Mouse (Mus musculus): ENCODE data around the gene Nfx1. TPM values are rescaled to one million over a fixed set of nuclear protein-coding genes. Genes with fewer than 3 reads are reported as not detected.
"Not testable (repeated sequence)": the region's sequence is repeated elsewhere in the genome, so short reads cannot be mapped to it uniquely, and the experiment has no call there.

The Nfx1 gene
- polyA plus RNA-seq (2015; fragmentation: Nextera tagmentation; extraction: Ambion mirVana): 71.8 and 74.7 TPM in 2 replicates

- WGBS: under 1% methylated on average over 85 of the region's 85 CpGs
Observed at GRCm38 (mm10) chr4:40970842-40971701, at the start of gene Nfx1. TSS of gene Nfx1 (plus strand) at chr4:40970906.

GRCm38 (mm10) chr4:40921288-40921687 lies 49.4 kb upstream of the Nfx1 start:
- Histone ChIP-seq H3K27ac (no peak overlapping the region), H3K27me3 (replicated peaks) (no peaks in the 10 kb centered on the region), H3K9me3 (no peaks in the 10 kb centered on the region), H3K9ac (no peak overlapping the region), H3K36me3 (no peaks in the 10 kb centered on the region), H3K4me1 (replicated peaks) (no peaks in the 10 kb centered on the region; the same call in 1 of the 2 replicates), H3K4me2 (replicated peaks) (no peak overlapping the region), H3K4me3 (replicated peaks) (no peak overlapping the region)
- ATAC-seq: no peak
- WGBS: 71% methylated on average over 3 of the region's 3 CpGs

More at GRCm38 (mm10) chr4:40970842-40971701, at the start of gene Nfx1:
- Histone ChIP-seq H3K9ac (peak within 1 kb of the TSS; percentile 88), H3K27me3 (replicated peaks) (no peaks in the 10 kb centered on the region), H3K27ac (peak within 1 kb of the TSS; percentile 91), H3K4me2 (replicated peaks) (peak within 1 kb of the TSS; percentile 61), H3K4me1 (replicated peaks) (peaks cover 5% of the 10 kb centered on the region), H3K4me3 (replicated peaks) (peak within 1 kb of the TSS; percentile 77), H3K36me3 (peaks cover 8% of the 10 kb centered on the region), H3K9me3 (no peaks in the 10 kb centered on the region)
- peak; percentile 97 for ATAC-seq

- ATAC-seq: no peak
- Histone ChIP-seq H3K4me2 (replicated peaks) (no peak overlapping the region), H3K4me3 (replicated peaks) (no peak overlapping the region), H3K27ac (no peak overlapping the region), H3K27me3 (replicated peaks) (no peaks in the 10 kb centered on the region), H3K9ac (no peak overlapping the region), H3K9me3 (no peaks in the 10 kb centered on the region), H3K36me3 (no peaks in the 10 kb centered on the region), H3K4me1 (replicated peaks) (no peaks in the 10 kb centered on the region; the same call in 1 of the 2 replicates)
- 73% methylated on average over 6 of the region's 6 CpGs for WGBS
Observed at GRCm38 (mm10) chr4:40923087-40923651, 47.5 kb upstream of the Nfx1 start.

- no peak overlapping the region for H3K4me3 ChIP-seq (replicated peaks)
- H3K27me3 ChIP-seq (replicated peaks): no peaks in the 10 kb centered on the region
- no peaks in the 10 kb centered on the region for H3K4me1 ChIP-seq (replicated peaks)
- H3K9ac ChIP-seq: no peak overlapping the region
- 60% methylated on average over 3 of the region's 3 CpGs for WGBS
- no peak for ATAC-seq
- H3K27ac ChIP-seq: no peak overlapping the region
- H3K4me2 ChIP-seq (replicated peaks): no peak overlapping the region
- no peaks in the 10 kb centered on the region for H3K36me3 ChIP-seq
- no peaks in the 10 kb centered on the region for H3K9me3 ChIP-seq
Observed at GRCm38 (mm10) chr4:40925568-40925967, 45.1 kb upstream of the Nfx1 start.

GRCm38 (mm10) chr4:40929046-40929445 lies 41.7 kb upstream of the Nfx1 start:
- Histone ChIP-seq H3K27me3 (replicated peaks) (no peaks in the 10 kb centered on the region), H3K36me3 (0 out of 2 replicates have a peak, but pooled peaks cover 8% of the 10 kb centered on the region), H3K4me3 (replicated peaks) (no peak overlapping the region), H3K27ac (no peak overlapping the region), H3K9me3 (no peaks in the 10 kb centered on the region), H3K9ac (no peak overlapping the region), H3K4me1 (replicated peaks) (no peaks in the 10 kb centered on the region), H3K4me2 (replicated peaks) (no peak overlapping the region)
- WGBS: 89% methylated on average over 7 of the region's 7 CpGs
- ATAC-seq: no peak

- Histone ChIP-seq H3K27ac (no peak overlapping the region), H3K36me3 (peaks cover 32% of the 10 kb centered on the region), H3K27me3 (replicated peaks) (no peaks in the 10 kb centered on the region), H3K4me1 (replicated peaks) (no peaks in the 10 kb centered on the region), H3K9me3 (no peaks in the 10 kb centered on the region), H3K9ac (no peak overlapping the region), H3K4me3 (replicated peaks) (no peak overlapping the region), H3K4me2 (replicated peaks) (no peak overlapping the region)
- 75% methylated on average over 5 of the region's 5 CpGs for WGBS
- ATAC-seq: no peak
Observed at GRCm38 (mm10) chr4:40933694-40934093, 37.0 kb upstream of the Nfx1 start.

GRCm38 (mm10) chr4:40934369-40934768 lies 36.3 kb upstream of the Nfx1 start:
- WGBS: 82% methylated on average over 3 of the region's 3 CpGs
- H3K4me1 ChIP-seq (replicated peaks); ATAC-seq; H3K9ac ChIP-seq; H3K4me2 ChIP-seq (replicated peaks); H3K9me3 ChIP-seq; H3K27me3 ChIP-seq (replicated peaks); H3K27ac ChIP-seq; H3K4me3 ChIP-seq (replicated peaks): not testable (repeated sequence)
- peaks cover 38% of the 10 kb centered on the region for H3K36me3 ChIP-seq

- Histone ChIP-seq H3K27ac (no peak overlapping the region), H3K4me3 (replicated peaks) (no peak overlapping the region), H3K27me3 (replicated peaks) (no peaks in the 10 kb centered on the region), H3K4me2 (replicated peaks) (no peak overlapping the region), H3K36me3 (peaks cover 53% of the 10 kb centered on the region), H3K9me3 (no peaks in the 10 kb centered on the region), H3K9ac (no peak overlapping the region), H3K4me1 (replicated peaks) (no peaks in the 10 kb centered on the region)
- 89% methylated on average over 9 of the region's 9 CpGs for WGBS
- ATAC-seq: no peak
Observed at GRCm38 (mm10) chr4:40936175-40936839, 34.4 kb upstream of the Nfx1 start.

- H3K4me2 ChIP-seq (replicated peaks): no peak overlapping the region
- no peaks in the 10 kb centered on the region for H3K9me3 ChIP-seq
- no peak overlapping the region for H3K9ac ChIP-seq
- WGBS: 93% methylated on average over 5 of the region's 5 CpGs
- H3K36me3 ChIP-seq: peaks cover 54% of the 10 kb centered on the region
- ATAC-seq: no peak
- H3K4me3 ChIP-seq (replicated peaks): no peak overlapping the region
- H3K27me3 ChIP-seq (replicated peaks): no peaks in the 10 kb centered on the region
- no peaks in the 10 kb centered on the region for H3K4me1 ChIP-seq (replicated peaks)
- no peak overlapping the region for H3K27ac ChIP-seq
Observed at GRCm38 (mm10) chr4:40938793-40939192, 31.9 kb upstream of the Nfx1 start.

- WGBS: 93% methylated on average over 5 of the region's 5 CpGs
- Histone ChIP-seq H3K4me3 (replicated peaks) (no peak overlapping the region), H3K9ac (no peak overlapping the region), H3K9me3 (no peaks in the 10 kb centered on the region), H3K27ac (no peak overlapping the region), H3K36me3 (peaks cover 32% of the 10 kb centered on the region), H3K4me1 (replicated peaks) (peaks cover 5% of the 10 kb centered on the region; the same call in 1 of the 2 replicates), H3K4me2 (replicated peaks) (no peak overlapping the region), H3K27me3 (replicated peaks) (no peaks in the 10 kb centered on the region)
- no peak for ATAC-seq
Observed at GRCm38 (mm10) chr4:40943651-40944050, 27.1 kb upstream of the Nfx1 start.

- Histone ChIP-seq H3K9me3 (no peaks in the 10 kb centered on the region), H3K9ac (no peak overlapping the region), H3K4me1 (replicated peaks) (peaks cover 5% of the 10 kb centered on the region; the same call in 1 of the 2 replicates), H3K27ac (no peak overlapping the region), H3K36me3 (peaks cover 7% of the 10 kb centered on the region), H3K4me3 (replicated peaks) (peak overlapping the region; percentile 96), H3K4me2 (replicated peaks) (peak overlapping the region; percentile 65), H3K27me3 (replicated peaks) (no peaks in the 10 kb centered on the region)
- no peak for ATAC-seq
- WGBS: 78% methylated on average over 7 of the region's 7 CpGs
Observed at GRCm38 (mm10) chr4:40946516-40947121, 24.1 kb upstream of the Nfx1 start.

All from intestine, embryonic 15.5 days (tissue).